Mouse (Mus musculus) B cell, adult 2 months (primary cell): Measurements from ENCODE around the gene Gm11084.
"Not testable (repeated sequence)": the region's sequence is repeated elsewhere in the genome, so short reads cannot be mapped to it uniquely, and the experiment has no call there.

Experiments
- DNase-seq, 2 experiments: peaks; one replicate each; pipeline ENCODE4 v3.0.0; 2022

The Gm11084 gene

DNA sequence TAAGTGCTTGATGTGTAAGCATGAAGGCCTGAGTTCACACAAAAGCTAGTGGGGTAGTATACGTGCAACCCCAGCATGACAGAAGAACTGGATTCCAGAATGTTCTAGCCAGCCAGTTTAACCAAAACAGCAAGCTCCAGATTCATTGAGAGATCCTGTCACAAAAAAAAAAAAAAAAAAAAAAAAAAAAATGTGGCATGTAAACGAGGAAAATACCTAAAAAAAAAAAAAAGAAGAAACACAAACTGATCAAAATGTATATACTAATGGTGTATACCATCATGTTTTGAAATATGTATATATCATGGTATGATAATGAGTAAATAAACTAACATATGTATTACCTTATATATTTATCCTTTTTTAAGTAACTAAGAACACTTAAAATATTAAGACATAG lies 7.6 kb upstream of the Gm11084 start:
- DNase-seq: no peak

- DNase-seq: no peak
Observed at GRCm38 (mm10) chr2:72992497-72992896, 6.0 kb upstream of the Gm11084 start.

- DNase-seq: not testable (repeated sequence)
Observed at GRCm38 (mm10) chr2:72988945-72989344, 2.4 kb upstream of the Gm11084 start.

DNA sequence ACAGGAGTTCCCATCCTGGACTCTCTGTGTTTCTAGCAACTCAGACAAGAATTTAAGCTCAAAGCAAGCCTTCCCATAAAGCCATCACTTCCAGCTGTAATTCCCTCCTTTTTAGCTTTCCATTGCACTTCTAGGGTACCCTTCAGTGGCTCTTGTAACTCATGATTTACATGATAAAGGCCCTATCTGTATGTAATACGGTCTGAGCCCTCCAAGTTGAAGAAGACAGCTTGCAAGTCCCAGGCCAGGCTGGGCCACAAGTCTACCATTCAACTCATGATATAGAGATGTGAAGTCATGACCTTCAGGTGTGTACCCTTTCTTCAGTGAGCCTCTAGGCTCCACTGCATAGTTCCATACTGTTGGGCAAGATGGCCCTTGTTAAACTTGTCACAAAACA lies 1.0 kb downstream of the Gm11084 start:
- DNase-seq: no peak

DNA sequence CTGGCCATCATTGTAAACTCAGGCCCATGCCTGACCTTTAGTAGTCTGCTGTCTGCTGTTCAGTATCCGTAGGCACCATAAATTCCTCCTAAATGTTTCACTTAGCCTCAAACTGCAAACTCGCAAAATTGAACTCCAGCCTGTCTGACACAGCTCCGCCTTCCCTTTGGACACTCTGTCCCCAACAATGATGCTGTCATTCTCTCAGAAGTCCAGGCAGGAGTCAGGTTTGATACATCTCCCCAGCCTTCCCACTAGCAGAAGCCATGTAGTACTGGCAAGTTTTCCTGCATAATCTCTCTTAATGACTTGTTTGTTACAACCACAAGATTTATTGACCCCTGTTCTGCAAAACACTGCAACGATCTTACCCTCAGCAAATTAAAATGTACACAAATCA lies 1.7 kb downstream of the Gm11084 start:
- DNase-seq: no peak

- DNase-seq: no peak
Observed at GRCm38 (mm10) chr2:72983211-72983610, 3.3 kb downstream of the Gm11084 start.

DNA sequence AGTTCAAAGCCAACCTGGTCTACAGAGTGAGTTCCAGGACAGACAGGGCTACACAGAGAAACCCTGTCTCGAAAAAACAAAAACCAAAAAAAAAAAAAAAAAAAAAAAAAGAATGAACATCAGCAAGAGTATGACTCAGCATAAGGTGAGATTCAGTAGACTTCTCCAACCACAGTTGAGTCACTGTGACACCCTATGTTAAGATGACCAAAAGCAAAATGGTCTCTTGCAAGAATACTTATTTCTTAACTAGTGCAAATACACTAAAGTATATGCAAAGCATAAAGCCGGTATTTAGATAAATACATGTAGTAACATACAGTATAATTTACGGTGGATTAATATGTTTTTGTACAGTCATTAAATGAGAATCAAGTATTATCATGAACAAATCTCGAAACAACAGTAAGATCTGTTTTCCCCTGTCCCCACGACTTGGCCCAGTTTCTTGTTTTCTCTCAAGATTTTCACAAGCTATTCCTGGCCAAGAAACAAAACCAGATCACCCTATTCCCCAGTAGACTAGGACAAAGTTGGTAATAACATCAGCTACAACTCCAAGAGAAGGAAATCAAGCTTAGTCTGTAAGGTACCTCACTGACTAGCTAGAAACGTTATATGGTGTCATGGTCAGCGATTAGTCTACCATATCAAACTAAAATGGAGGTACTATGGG lies 4.3 kb downstream of the Gm11084 start:
- DNase-seq: no peak

- DNase-seq: no peak
Observed at GRCm38 (mm10) chr2:72981441-72982109, 4.9 kb downstream of the Gm11084 start.

- DNase-seq: no peak
Observed at GRCm38 (mm10) chr2:72981075-72981420, 5.5 kb downstream of the Gm11084 start.

DNA sequence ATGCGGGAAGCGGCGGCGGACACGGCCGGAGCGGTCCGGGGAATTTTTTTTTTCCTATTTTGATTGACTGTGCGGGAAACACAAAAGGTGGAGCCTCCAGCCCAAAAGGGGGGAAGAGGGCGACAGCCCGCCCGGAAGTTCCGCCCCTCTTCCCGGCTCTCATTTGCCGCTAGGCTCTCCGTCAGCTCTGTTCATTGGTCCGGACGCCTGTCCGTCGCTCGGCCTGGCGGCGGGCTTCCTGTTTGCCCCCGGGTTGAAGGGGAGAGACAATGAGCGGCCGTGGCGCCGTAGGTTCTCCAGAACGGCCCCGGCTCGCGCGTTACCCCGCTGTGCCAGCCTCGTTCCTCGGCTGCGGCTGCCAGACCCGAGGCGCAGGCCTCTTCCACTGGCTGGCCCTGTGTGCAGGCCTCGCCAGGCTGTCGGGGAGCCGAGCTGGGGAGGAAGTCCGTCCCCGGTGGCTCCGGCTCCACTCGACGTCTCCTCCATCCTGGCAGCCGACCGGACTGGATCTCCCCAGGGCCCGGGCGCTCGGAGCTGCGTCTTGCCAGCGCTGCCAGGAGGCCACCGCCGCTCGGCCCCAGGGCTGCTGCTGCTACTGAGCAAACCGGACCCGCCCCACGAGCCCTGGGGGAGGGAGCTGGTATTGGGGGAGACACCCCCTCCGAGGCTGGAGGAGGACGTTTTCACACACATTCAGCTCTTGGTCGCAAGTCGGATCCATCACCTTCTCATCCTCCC lies 6.0 kb downstream of the Gm11084 start, which contains the start of gene Sp3:
Sp3 (minus strand) TSS at position 110 of the 738 bp plus-strand sequence.
- peak; percentile 93 to 94 for DNase-seq

DNA sequence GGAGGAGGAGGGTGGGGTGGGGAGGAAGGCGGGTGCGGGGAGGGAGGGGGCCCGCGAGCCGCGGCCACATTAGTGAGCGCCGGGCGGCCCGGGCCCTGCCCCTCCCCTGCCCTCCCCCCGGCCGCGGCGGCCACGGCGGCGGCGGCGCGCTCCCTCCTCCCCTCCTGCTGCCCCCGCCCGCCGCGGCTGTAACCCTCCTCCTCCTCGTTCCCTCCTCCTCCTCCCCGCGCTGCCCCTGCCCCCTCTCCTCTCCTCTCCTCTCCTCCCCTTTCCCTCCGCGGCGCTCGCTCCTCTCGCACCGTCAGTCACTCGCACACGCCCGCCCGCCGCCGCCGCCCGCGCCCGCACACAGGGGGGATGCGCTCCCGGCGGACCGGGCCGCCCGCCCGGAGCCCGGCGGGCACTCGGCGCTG lies 6.9 kb downstream of the Gm11084 start:
- DNase-seq: peak; percentile 81 to 82

DNA sequence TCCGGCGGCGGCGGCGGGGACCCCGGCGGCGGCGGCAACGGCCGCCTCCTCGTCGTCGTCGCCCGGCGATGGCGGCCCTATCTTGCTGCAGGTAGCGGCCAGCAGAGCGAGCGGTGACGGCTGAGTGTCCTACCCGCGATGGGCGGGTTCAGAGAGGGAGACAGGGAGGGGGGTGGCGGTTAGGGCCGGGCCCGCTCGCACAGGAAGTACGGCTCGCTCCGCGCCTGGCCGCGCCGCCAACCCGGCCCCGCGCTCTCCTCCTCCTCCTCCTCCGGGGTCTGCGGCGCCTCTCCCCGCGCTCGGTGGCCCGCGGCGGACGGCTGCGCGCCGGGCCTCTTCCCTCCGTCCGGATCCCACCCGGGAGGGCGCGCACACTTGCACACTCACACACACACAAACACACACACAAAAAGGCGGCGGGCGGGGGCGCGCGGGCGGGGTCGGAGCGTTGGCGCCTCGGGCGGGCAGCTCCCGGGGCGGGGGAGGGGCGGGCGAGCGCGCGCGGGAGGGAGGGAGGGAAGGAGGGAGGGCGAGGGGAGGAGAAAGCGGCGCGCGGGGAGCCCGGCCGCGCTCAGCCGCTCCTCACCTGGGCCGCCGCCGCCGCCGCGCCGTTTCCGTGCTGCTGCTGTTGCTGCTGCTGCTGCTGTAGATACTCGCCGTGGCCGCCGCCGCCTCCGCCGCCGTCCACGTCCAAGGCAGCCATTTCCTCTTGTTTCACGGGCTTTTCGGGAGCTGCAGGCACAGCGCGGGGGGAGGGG lies 7.4 kb downstream of the Gm11084 start:
- peak; percentile 91 for DNase-seq

DNA sequence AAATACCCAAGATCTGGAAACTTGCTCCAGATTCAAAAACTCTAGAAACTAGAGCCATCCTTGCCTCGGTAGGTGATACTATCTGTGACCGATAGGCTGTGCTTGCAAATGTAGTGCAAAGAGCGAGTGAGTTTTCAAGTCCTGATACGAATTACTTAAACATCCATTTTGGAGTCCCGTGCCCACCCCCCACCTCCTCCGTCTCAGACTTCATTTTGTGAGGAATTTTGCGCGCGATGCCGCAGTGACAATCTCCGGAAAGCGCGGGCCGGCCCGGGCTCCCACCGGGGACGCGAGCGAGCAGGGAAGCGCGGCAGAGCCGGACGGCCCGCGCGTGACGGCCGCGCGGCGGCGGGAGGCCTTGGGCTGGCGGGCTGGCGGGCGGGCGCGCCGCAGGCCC lies 8.0 kb downstream of the Gm11084 start:
- DNase-seq: peak in 1 of 2 experiments; percentile 78

DNA sequence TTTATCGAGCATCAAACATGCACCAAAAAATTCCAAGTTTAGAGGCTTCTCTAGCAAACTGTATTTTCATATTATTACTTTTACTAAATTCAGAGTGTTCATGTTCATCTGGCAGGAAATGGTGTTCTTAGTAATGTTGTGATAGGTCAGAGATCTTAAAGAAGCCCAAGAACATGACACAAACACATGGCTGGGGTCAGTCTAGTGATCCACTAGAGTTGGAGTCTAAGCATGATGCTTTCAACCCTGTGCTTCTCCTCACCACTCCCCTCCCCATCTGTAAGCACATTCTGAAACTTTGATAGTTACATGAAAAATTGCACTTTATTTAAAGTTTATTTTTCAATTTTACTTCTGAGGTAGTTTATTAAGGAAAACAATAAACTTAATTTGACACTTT lies 9.2 kb downstream of the Gm11084 start:
- no peak for DNase-seq

GRCm38 (mm10) chr2:72976036-72976435 lies 10.5 kb downstream of the Gm11084 start:
- DNase-seq: no peak

- DNase-seq: no peak
Observed at GRCm38 (mm10) chr2:72970831-72971230, 15.7 kb downstream of the Gm11084 start.

GRCm38 (mm10) chr2:72970302-72970701 lies 16.2 kb downstream of the Gm11084 start:
- DNase-seq: peak in 1 of 2 experiments; percentile 13

DNA sequence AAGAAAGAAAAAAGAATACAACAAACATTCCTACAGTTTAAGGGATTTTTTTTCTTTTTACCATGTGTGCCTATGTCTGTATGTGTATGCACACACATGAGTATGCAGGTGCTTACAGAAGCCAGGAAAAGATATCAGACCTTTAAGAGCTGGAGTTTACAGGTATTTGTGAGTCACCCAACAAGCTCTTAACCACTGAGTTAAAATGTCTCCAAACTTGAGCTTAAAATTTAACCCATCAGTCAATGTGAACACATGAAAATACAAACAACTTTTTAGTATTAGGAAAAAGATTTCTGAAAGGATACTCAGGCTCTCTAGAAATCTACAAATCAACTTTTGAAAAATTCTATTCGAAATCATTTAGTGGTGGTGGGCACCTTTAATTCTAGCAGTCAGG lies 18.0 kb downstream of the Gm11084 start:
- DNase-seq: no peak

DNA sequence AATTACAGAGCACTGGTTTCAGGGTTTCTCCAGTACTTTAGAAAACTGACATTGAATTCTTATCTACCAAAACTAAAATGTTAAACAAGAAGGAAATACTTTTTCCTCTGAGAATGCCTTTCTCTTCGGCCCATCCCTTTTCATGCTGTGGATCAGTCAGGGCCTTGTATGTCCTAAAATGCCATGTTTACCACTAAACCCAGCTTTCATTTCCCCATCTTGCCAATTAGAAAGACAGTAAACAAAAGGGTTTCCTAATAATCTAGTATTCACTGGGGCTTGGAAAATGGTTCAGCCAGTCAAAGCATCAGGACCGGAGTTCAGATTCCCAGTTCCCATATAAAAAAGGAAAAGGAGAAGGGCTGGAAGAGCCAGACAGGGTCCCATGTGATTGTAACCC lies 21.1 kb downstream of the Gm11084 start:
- no peak for DNase-seq

GRCm38 (mm10) chr2:72956415-72956814 lies 30.1 kb downstream of the Gm11084 start:
- DNase-seq: no peak

GRCm38 (mm10) chr2:72952979-72953378 lies 33.5 kb downstream of the Gm11084 start:
- no peak for DNase-seq

- no peak for DNase-seq
Observed at GRCm38 (mm10) chr2:72935937-72936336, 50.6 kb downstream of the Gm11084 start.

DNA sequence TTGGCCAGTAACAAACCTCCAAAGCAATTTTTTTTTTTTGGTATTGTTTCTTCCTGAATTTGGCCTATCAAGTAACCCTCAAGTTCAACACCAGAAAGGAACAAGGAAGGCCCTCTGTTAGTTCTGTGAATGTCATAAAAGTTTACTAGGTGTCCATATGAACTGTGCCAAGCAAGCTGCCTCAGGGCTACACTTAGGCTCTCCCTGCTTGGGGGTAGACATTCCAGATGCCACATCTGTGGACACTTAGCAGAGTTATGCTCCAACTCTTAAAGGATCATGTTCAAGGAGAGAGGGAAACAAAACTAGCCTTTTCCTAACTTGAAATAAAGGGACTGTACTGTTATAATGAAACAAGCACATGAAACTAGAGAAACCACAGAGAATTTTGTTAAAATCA lies 54.3 kb downstream of the Gm11084 start:
- DNase-seq: no peak
